Mouse (Mus musculus) lung, adult 2 months (tissue): ENCODE data around the gene Plet1.

ENCODE experiments used
- CTCF ChIP-seq: fragments of 200-500 bp; IDR thresholded peaks from 2 replicates; pipeline ENCODE4 v1.5.1; 2011; ENCODE audit warnings: mild to moderate bottlenecking, low read length, control low read depth; ENCODE audit not compliant: insufficient read depth
- POLR2A ChIP-seq: fragments of 200-500 bp; IDR thresholded peaks from 2 replicates; pipeline ENCODE4 v1.6.1; 2011; ENCODE audit warnings: low read depth, mild to moderate bottlenecking, control low read depth, low read length, borderline replicate concordance; ENCODE audit errors: extremely low read depth

GRCm38 (mm10) chr9:50500467-50500973 lies 6.2 kb downstream of the Plet1 start:
- TF ChIP-seq CTCF = no peak
- TF ChIP-seq POLR2A = no peak
